Mouse (Mus musculus) E14TG2a.4 (cell line): ENCODE measurements around the gene Gas7.

Experiments used
- CTCF ChIP-seq: conservative IDR thresholded peaks from 2 replicates; pipeline ENCODE4 v1.5.1; 2014; ENCODE audit warnings: low read length
- NANOG ChIP-seq: IDR thresholded peaks from 2 replicates; pipeline ENCODE4 v1.6.1; 2014; ENCODE audit warnings: borderline replicate concordance, low read length, mixed read lengths
- POU5F1 ChIP-seq: IDR thresholded peaks from 2 replicates; pipeline ENCODE4 v1.6.1; 2014; ENCODE audit warnings: low read length, borderline replicate concordance

DNA sequence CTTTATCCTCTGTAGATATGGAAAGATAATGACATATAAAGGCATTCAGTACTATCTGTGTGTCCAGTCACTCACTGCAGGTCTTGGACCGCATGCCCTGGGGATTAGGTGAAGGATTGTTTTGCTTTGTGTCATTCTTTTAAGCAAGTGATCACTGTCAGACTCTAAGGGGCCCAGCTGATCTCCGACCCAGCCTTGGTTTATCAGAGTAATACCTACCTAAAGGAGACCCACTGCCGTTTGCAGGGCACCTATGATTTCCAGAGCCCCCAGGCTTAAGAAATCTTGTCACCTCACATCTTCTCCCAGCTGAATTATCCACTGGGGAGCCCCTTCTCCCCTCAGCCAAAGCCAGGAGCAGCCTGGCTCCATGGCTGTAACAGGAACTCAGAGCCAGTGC lies 70.6 kb downstream of the Gas7 start:
- TF ChIP-seq CTCF (no peak), NANOG (no peak), POU5F1 (no peak)
